Comparison of ENCODE assay signal across 8 mouse cellular contexts in genomic region chr9:53829081-53829865, GRCm38 (mm10). TPM values are rescaled to one million over a fixed set of nuclear protein-coding genes. Genes with fewer than 3 reads are reported as not detected.
DNase-seq lines count a peak whose midpoint lies in the region; ATAC-seq and TF ChIP-seq lines count a peak whose summit lies in the region.

No protein-coding gene starts in this region.

- peak; percentile 30; the same call in 1 of the 2 replicates for TF ChIP-seq CTCF in cortical plate, adult 2 months (IDR thresholded peaks at IDR 0.05; ENCODE audit: extremely low read depth, insufficient read depth, low read length)
- no peak; the same call in 1 of the 2 replicates for TF ChIP-seq CTCF in liver, embryonic 14.5 days (IDR thresholded peaks at IDR 0.05; ENCODE audit: low read depth)

- WGBS in heart, embryonic 14.5 days: 14% methylated on average over 14 of the region's 14 CpGs
- WGBS in liver, embryonic 14.5 days (ENCODE audit: insufficient replicate concordance): 12% methylated on average over 14 of the region's 14 CpGs
- WGBS in neural tube, embryonic 11.5 days: 24% methylated on average over 14 of the region's 14 CpGs

- peak; percentile 55 for DNase-seq in CD4-positive helper T cell, adult 2 months (ENCODE audit: low read depth, low spot score)
- DNase-seq in R1 (ENCODE audit: low read depth, low spot score): peak; percentile 72
- peak; percentile 58 for DNase-seq in kidney, postnatal 10 days
- peak in 1 of 3 experiments; percentile 1 for DNase-seq in liver, embryonic 14.5 days (ENCODE audit: low read depth in 3 of 3, low spot score in 3 of 3)
- DNase-seq in neural tube, embryonic 11.5 days (ENCODE audit: low spot score): peak; percentile 69

- TF ChIP-seq POLR2A in cortical plate, adult 2 months (IDR thresholded peaks at IDR 0.05; ENCODE audit: extremely low read depth, insufficient read depth, low read length): no peak

- no peak for ATAC-seq in heart, embryonic 14.5 days (ENCODE audit: insufficient number of reproducible peaks, insufficient read depth, low FRiP score, low read depth)
- no peak for ATAC-seq in liver, embryonic 14.5 days (ENCODE audit: insufficient read depth)
- no peak for ATAC-seq in neural tube, embryonic 11.5 days (ENCODE audit: insufficient read depth, low FRiP score, low TSS enrichment)
- ATAC-seq in activated CD4-positive, CD25-positive, alpha-beta regulatory T cell, adult 4 months: no peak

- H3K9me3 ChIP-seq in heart, embryonic 14.5 days (ENCODE audit: control insufficient read depth, low read length): no peaks in the 10 kb centered on the region
- no peaks in the 10 kb centered on the region for H3K9me3 ChIP-seq in liver, embryonic 14.5 days (ENCODE audit: control insufficient read depth, low read length)
- H3K9me3 ChIP-seq in neural tube, embryonic 11.5 days (ENCODE audit: control insufficient read depth, low read length): no peaks in the 10 kb centered on the region

- H3K27me3 ChIP-seq in heart, embryonic 14.5 days (ENCODE audit: control insufficient read depth, insufficient read depth, low read length): 0 out of 2 replicates have a peak, but pooled peaks cover 4% of the 10 kb centered on the region
- no peaks in the 10 kb centered on the region for H3K27me3 ChIP-seq in liver, embryonic 14.5 days (ENCODE audit: control insufficient read depth, insufficient read depth, low read length)
- H3K27me3 ChIP-seq in neural tube, embryonic 11.5 days (ENCODE audit: control insufficient read depth, insufficient read depth, low read length): no peaks in the 10 kb centered on the region

- no peaks in the 10 kb centered on the region for H3K36me3 ChIP-seq in heart, embryonic 14.5 days (ENCODE audit: control insufficient read depth, insufficient read depth, low read length)
- H3K36me3 ChIP-seq in liver, embryonic 14.5 days (replicated peaks; ENCODE audit: control insufficient read depth, insufficient read depth, low read depth): no peaks in the 10 kb centered on the region
- no peaks in the 10 kb centered on the region for H3K36me3 ChIP-seq in neural tube, embryonic 11.5 days (ENCODE audit: control insufficient read depth, insufficient read depth, low read length)

- H3K4me1 ChIP-seq in cortical plate, adult 2 months (ENCODE audit: control insufficient read depth, insufficient read depth, low read length): no peaks in the 10 kb centered on the region
- H3K4me1 ChIP-seq in heart, embryonic 14.5 days (ENCODE audit: control insufficient read depth in 2 of 2, insufficient read depth in 2 of 2, low read length in 2 of 2): peaks cover 0 to 4% of the 10 kb centered on the region in 2 experiments; a peak in 1 of 4 replicates
- no peaks in the 10 kb centered on the region for H3K4me1 ChIP-seq in liver, embryonic 14.5 days (replicated peaks; ENCODE audit: control insufficient read depth in 2 of 2, insufficient read depth in 2 of 2, low read length in 1 of 2)
- H3K4me1 ChIP-seq in neural tube, embryonic 11.5 days (ENCODE audit: control insufficient read depth, insufficient read depth, low read length): no peaks in the 10 kb centered on the region

- peak overlapping the region; percentile 41 for H3K27ac ChIP-seq in cortical plate, adult 2 months (ENCODE audit: insufficient read depth, low read length)
- H3K27ac ChIP-seq in heart, embryonic 14.5 days (replicated peaks in 1 of 2; ENCODE audit: control insufficient read depth in 1 of 2, insufficient read depth in 1 of 2, low read depth in 2 of 2, low read length in 2 of 2): no peak overlapping the region
- H3K27ac ChIP-seq in liver, embryonic 14.5 days: no peak overlapping the region
- H3K27ac ChIP-seq in neural tube, embryonic 11.5 days (ENCODE audit: low read depth, low read length): no peak overlapping the region

- H3K9ac ChIP-seq in heart, embryonic 14.5 days (ENCODE audit: low read length): peak overlapping the region; percentile 72
- no peak overlapping the region; the same call in 1 of the 2 replicates for H3K9ac ChIP-seq in liver, embryonic 14.5 days (replicated peaks)
- H3K9ac ChIP-seq in neural tube, embryonic 11.5 days (ENCODE audit: low read length): peak overlapping the region; percentile 47

- peak overlapping the region; percentile 69 for H3K4me3 ChIP-seq in cortical plate, adult 2 months (ENCODE audit: insufficient read depth, low read length)
- peak overlapping the region; percentile 38 to 47 for H3K4me3 ChIP-seq in heart, embryonic 14.5 days (ENCODE audit: control insufficient read depth in 1 of 2, insufficient read depth in 1 of 2, low read depth in 1 of 2, low read length in 2 of 2)
- H3K4me3 ChIP-seq in liver, embryonic 14.5 days (ENCODE audit: insufficient read depth in 1 of 2, low read depth in 2 of 2, low read length in 2 of 2): peak overlapping the region; percentile 41 to 55
- peak overlapping the region; percentile 23 for H3K4me3 ChIP-seq in neural tube, embryonic 11.5 days (ENCODE audit: low read depth, low read length)

- H3K4me2 ChIP-seq in heart, embryonic 14.5 days (ENCODE audit: low read length): peak overlapping the region; percentile 68
- H3K4me2 ChIP-seq in liver, embryonic 14.5 days (ENCODE audit: low read depth): peak overlapping the region; percentile 52
- peak overlapping the region; percentile 42 for H3K4me2 ChIP-seq in neural tube, embryonic 11.5 days (ENCODE audit: low read depth)

- no peak for TF ChIP-seq EP300 in liver, embryonic 14.5 days (IDR thresholded peaks at IDR 0.05; ENCODE audit: low read depth)

RNA-seq across cellular contexts. Expression of gene Sln, which starts 20.7 kb away (rescaled TPM):
- polyA plus RNA-seq in cortical plate, adult 2 months (2012; rRNA removed): 0.38 and 0.50 TPM in 2 replicates
- 131 and 193 TPM in 2 replicates for polyA plus RNA-seq in heart, embryonic 14.5 days (2014; fragmentation: Nextera tagmentation; extraction: Ambion mirVana)
- polyA plus RNA-seq in liver, embryonic 14.5 days (2012; rRNA removed): not detected in 2 replicates
- 0.10 TPM in 1 of 2 replicates, not detected in the other for polyA plus RNA-seq in liver, embryonic 14.5 days (2014; fragmentation: Nextera tagmentation; extraction: Ambion mirVana)
- 5.3 and 7.2 TPM in 2 replicates for polyA plus RNA-seq in neural tube, embryonic 11.5 days (2014; fragmentation: Nextera tagmentation; extraction: Ambion mirVana)
- polyA plus RNA-seq in activated CD4-positive, CD25-positive, alpha-beta regulatory T cell, adult 4 months (2017; shearing (Covaris generic)): not detected

RNA-seq across cellular contexts. Expression of gene Slc35f2, which starts 57.9 kb away (rescaled TPM):
- 5.7 and 6.2 TPM in 2 replicates for polyA plus RNA-seq in cortical plate, adult 2 months (2012; rRNA removed)
- 0.27 and 0.35 TPM in 2 replicates for polyA plus RNA-seq in heart, embryonic 14.5 days (2014; fragmentation: Nextera tagmentation; extraction: Ambion mirVana)
- 0.15 and 0.26 TPM in 2 replicates for polyA plus RNA-seq in liver, embryonic 14.5 days (2012; rRNA removed)
- 0.14 and 0.24 TPM in 2 replicates for polyA plus RNA-seq in liver, embryonic 14.5 days (2014; fragmentation: Nextera tagmentation; extraction: Ambion mirVana)
- 4.1 and 4.9 TPM in 2 replicates for polyA plus RNA-seq in neural tube, embryonic 11.5 days (2014; fragmentation: Nextera tagmentation; extraction: Ambion mirVana)
- 10 to 100 TPM in 1 of 2 experiments, 1 to 10 TPM in 1; 6.7 to 10.9 TPM for polyA plus RNA-seq in activated CD4-positive, CD25-positive, alpha-beta regulatory T cell, adult 4 months (2017; shearing (Covaris generic))

Comparison
In these comparisons a context has a peak if more than half of its experiments do, and no peak if none do; other contexts are left out.
1. RNA of gene Sln, which starts 20.7 kb away (polyA plus RNA-seq): 131 to 193 TPM in heart, embryonic 14.5 days; 5.3 to 7.2 TPM in neural tube, embryonic 11.5 days, 0.38 to 0.50 TPM in cortical plate, adult 2 months, 0.10 TPM in liver, embryonic 14.5 days and not detected in activated CD4-positive, CD25-positive, alpha-beta regulatory T cell, adult 4 months; every median in the first group is over 10 times any median in the second.
2. Peak in every context shown above with its lines, with median percentiles within 50 percentile points of each other: H3K4me3 ChIP-seq and H3K4me2 ChIP-seq.